Mouse (Mus musculus) MEL (cell line): ENCODE measurements around the gene Guk1.
A peak's percentile ranks its signal among the peaks of the same experiment; 100 is the strongest.

Experiments used
- CTCF ChIP-seq, 3 experiments: IDR thresholded peaks in 2 of 3; conservative IDR thresholded peaks in 1 of 3; 2 replicates each; pipeline ENCODE4 v1.5.1; 2011 to 2012; ENCODE audit warnings: low read length in 3 of 3, low read depth in 2 of 3, mild to moderate bottlenecking in 2 of 3, improper control_type of control experiment in 1 of 3, inconsistent platforms in 1 of 3, mixed read lengths in 1 of 3, moderate library complexity in 1 of 3; ENCODE audit not compliant: control insufficient read depth in 1 of 3, insufficient read depth in 1 of 3, poor library complexity in 1 of 3, severe bottlenecking in 1 of 3
- EP300 ChIP-seq, 2 experiments: IDR thresholded peaks; 2 replicates each; pipeline ENCODE4 v1.6.1; 2011; ENCODE audit warnings: improper control_type of control experiment in 2 of 2, low read length in 2 of 2, low read depth in 1 of 2, mild to moderate bottlenecking in 1 of 2
- HCFC1 ChIP-seq: IDR thresholded peaks from 2 replicates; pipeline ENCODE4 v1.6.1; 2012; ENCODE audit warnings: low read depth, mild to moderate bottlenecking, inconsistent platforms, low read length, improper control_type of control experiment, moderate library complexity
- MAFK ChIP-seq: IDR thresholded peaks from 2 replicates; pipeline ENCODE4 v1.6.1; 2011; ENCODE audit warnings: low read depth, mild to moderate bottlenecking, low read length, improper control_type of control experiment, borderline replicate concordance
- MAX ChIP-seq: IDR thresholded peaks from 2 replicates; pipeline ENCODE4 v1.6.1; 2011; ENCODE audit warnings: low read length, improper control_type of control experiment
- MYB ChIP-seq: IDR thresholded peaks from 2 replicates; pipeline ENCODE4 v1.6.1; 2011; ENCODE audit warnings: mild to moderate bottlenecking, low read depth, low read length, improper control_type of control experiment
- POLR2A ChIP-seq, 2 experiments: IDR thresholded peaks; 2 replicates each; pipeline ENCODE4 v1.6.1; 2011 to 2012; ENCODE audit warnings: low read length in 2 of 2, mild to moderate bottlenecking in 2 of 2, control low read depth in 1 of 2, improper control_type of control experiment in 1 of 2, low read depth in 1 of 2, moderate library complexity in 1 of 2; ENCODE audit not compliant: control insufficient read depth in 1 of 2, insufficient read depth in 1 of 2, poor library complexity in 1 of 2

- TF ChIP-seq EP300 (IDR thresholded peaks at IDR 0.05; ENCODE audit: low read depth in 1 of 2, low read length in 2 of 2) (no peak; a peak in 1 of 4 replicates), MYB (no peak), CTCF (IDR thresholded peaks at IDR 0.05 in 2 of 3, conservative IDR thresholded peaks at IDR 0.05 in 1 of 3; ENCODE audit: control insufficient read depth in 1 of 3, insufficient read depth in 1 of 3, low read depth in 2 of 3, low read length in 3 of 3, poor library complexity in 1 of 3, severe bottlenecking in 1 of 3) (peak; percentile 55 to 73 (median 66)), MAX (peak; percentile 49; the same call in 1 of the 2 replicates), HCFC1 (no peak), MAFK (no peak), POLR2A (IDR thresholded peaks at IDR 0.05; ENCODE audit: control insufficient read depth in 1 of 2, insufficient read depth in 1 of 2, low read depth in 1 of 2, low read length in 2 of 2, poor library complexity in 1 of 2) (no peak)
Measured at GRCm38 (mm10) chr11:59209003-59209441, 17.0 kb upstream of the Guk1 start.
